Mouse (Mus musculus) hindbrain, embryonic 12.5 days (tissue): ENCODE results near the gene Trpv4. TPM values are rescaled to one million over a fixed set of nuclear protein-coding genes. Genes with fewer than 3 reads are reported as not detected.

Source experiments
- ATAC-seq: fragments of 200-750 bp; cut with Nextera tagmentation; 2 replicates; pipeline ENCODE4 v1.8.0; 2017; ENCODE audit warnings: moderate TSS enrichment; ENCODE audit not compliant: low FRiP score
- H3K27ac ChIP-seq: fragments of 300-500 bp; sonication (generic); 2 replicates; pipeline ENCODE4 v1.5.1; 2016; ENCODE audit warnings: mild to moderate bottlenecking
- H3K27me3 ChIP-seq: fragments of 300-500 bp; sonication (generic); 2 replicates; pipeline ENCODE4 v1.6.1; 2016; ENCODE audit warnings: mild to moderate bottlenecking
- H3K36me3 ChIP-seq: fragments of 300-500 bp; sonication (generic); 2 replicates; pipeline ENCODE4 v1.6.1; 2016; ENCODE audit warnings: mild to moderate bottlenecking
- H3K4me1 ChIP-seq: fragments of 300-500 bp; sonication (generic); 2 replicates; pipeline ENCODE4 v1.6.1; 2016
- H3K4me2 ChIP-seq: fragments of 300-500 bp; sonication (generic); replicated peaks from 2 replicates; pipeline ENCODE4 v1.6.1; 2016; ENCODE audit warnings: mild to moderate bottlenecking
- H3K4me3 ChIP-seq: fragments of 300-500 bp; sonication (generic); 2 replicates; pipeline ENCODE4 v1.5.1; 2016; ENCODE audit warnings: mild to moderate bottlenecking
- H3K9ac ChIP-seq: fragments of 300-500 bp; sonication (generic); 2 replicates; pipeline ENCODE4 v1.6.1; 2016; ENCODE audit warnings: mild to moderate bottlenecking, moderate library complexity
- H3K9me3 ChIP-seq: fragments of 300-500 bp; sonication (generic); replicated peaks from 2 replicates; pipeline ENCODE4 v1.6.1; 2016; ENCODE audit warnings: mild to moderate bottlenecking
- WGBS: fragments of 180-500 bp; shearing (Covaris S2); methylation state at CpG from one replicate; pipeline ENCODE4 v1.1.7; 2016; 5-methylcytosine and 5-hydroxymethylcytosine counted together
- polyA plus RNA-seq: library from polyadenylated mRNA; unstranded; fragments of >200 nt; fragmentation: Nextera tagmentation; extraction: Ambion mirVana; gene quantifications from 2 replicates; pipeline ENCODE4 v1.2.1, GENCODE M21; 2016

Gene Trpv4
- polyA plus RNA-seq, 1 experiment from 2014 or later = 1.3 TPM

DNA sequence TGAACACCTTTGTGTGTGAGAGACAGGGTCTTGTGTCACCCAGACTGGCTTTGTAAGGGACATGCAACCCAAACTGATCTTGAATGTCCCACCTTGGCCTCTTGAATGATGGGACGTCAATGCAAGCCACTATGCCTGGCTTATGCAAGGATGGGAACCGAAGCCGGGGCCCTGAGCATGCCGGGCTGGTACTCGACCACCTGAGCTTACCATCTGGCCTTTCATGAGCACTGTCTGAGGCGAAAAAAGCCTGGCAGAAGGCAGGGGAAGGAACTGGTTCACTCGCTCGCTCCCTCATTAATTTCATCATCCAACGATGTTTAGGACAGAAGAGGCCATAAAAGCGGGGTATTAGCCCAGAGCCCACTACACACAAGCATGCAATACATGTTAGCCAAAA, 17.4 kb downstream of the Trpv4 start:
- no peak overlapping the region; the same call in 1 of the 2 replicates for H3K9ac ChIP-seq
- H3K9me3 ChIP-seq = no peaks in the 10 kb centered on the region
- no peak overlapping the region for H3K4me2 ChIP-seq
- WGBS = 78% methylated on average over 10 of the region's 10 CpGs
- H3K27ac ChIP-seq = no peak overlapping the region
- H3K27me3 ChIP-seq = peaks cover 14% of the 10 kb centered on the region
- H3K36me3 ChIP-seq = no peaks in the 10 kb centered on the region
- ATAC-seq = no peak
- H3K4me3 ChIP-seq = no peak overlapping the region
- peaks cover 8% of the 10 kb centered on the region; the same call in 1 of the 2 replicates for H3K4me1 ChIP-seq

DNA sequence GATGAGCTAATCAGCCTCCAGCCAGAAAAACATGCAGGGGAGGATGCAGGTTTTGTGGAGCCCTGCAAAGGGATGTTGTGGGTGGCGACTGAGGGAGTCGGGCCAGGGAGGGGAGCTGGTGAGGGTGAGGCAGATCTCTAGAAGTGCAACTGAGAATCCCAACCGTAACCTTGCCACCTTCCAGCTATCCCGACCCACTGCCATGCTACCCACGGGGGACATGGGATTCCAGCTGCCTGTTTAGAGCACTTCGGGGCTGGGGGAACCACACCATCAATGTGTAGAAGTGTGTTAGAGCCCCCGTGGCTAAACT, 18.6 kb downstream of the Trpv4 start:
- Histone ChIP-seq H3K27me3 (peaks cover 16% of the 10 kb centered on the region), H3K4me2 (peak overlapping the region; percentile 46; the same call in 1 of the 2 replicates), H3K4me1 (peaks cover 5% of the 10 kb centered on the region; the same call in 1 of the 2 replicates), H3K9me3 (no peaks in the 10 kb centered on the region), H3K4me3 (no peak overlapping the region), H3K9ac (no peak overlapping the region), H3K36me3 (no peaks in the 10 kb centered on the region), H3K27ac (no peak overlapping the region)
- WGBS = 29% methylated on average over 7 of the region's 7 CpGs
- ATAC-seq = peak; percentile 47; the same call in 1 of the 2 replicates

DNA sequence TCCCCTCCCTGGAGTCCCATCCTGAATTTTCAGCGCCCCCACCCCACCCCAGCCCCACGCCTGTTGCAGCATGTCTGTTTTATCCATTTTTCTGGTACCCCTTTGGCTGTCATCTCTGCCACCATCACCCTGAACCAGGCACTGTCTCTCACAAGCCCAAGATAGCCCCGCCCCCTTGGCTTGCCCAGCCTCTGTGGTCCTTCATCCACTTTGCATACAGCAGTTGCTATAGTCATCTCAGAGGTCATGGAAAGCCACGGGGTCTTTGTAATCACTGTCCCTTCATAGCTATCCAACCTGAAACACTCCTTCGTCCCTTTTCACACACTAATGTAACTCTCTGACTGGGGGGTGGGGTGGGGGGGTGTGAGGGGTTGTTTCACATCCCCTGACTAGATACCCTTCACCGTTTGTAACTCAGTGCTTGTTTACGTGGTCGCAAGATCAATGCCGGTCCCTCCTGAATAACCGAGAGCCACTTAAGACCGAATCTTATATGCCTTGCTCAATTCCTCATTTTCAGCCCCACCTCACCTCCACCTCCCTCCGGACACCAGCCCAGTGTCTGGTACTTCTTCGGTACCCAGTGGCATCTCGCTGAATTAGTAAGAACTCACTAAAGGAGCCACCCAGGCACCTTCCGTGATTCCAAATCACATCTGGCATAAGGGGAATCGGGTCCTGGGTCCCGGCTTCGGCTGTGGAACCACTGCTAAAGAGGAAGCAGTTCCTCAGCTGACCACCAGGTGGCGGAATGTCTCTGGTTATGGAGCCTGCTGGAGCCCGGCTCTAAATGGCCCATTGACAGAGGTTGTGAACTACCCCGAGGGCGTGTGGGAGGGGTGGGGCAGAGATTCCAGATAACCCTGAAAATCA, 19.2 kb downstream of the Trpv4 start:
- no peak overlapping the region for H3K9ac ChIP-seq
- WGBS = 19% methylated on average over 22 of the region's 22 CpGs
- ATAC-seq = peak; percentile 82
- peak overlapping the region; percentile 46 for H3K4me2 ChIP-seq
- H3K27ac ChIP-seq = no peak overlapping the region
- peaks cover 5% of the 10 kb centered on the region; the same call in 1 of the 2 replicates for H3K4me1 ChIP-seq
- no peaks in the 10 kb centered on the region for H3K36me3 ChIP-seq
- H3K4me3 ChIP-seq = no peak overlapping the region
- peaks cover 16% of the 10 kb centered on the region for H3K27me3 ChIP-seq
- no peaks in the 10 kb centered on the region for H3K9me3 ChIP-seq

DNA sequence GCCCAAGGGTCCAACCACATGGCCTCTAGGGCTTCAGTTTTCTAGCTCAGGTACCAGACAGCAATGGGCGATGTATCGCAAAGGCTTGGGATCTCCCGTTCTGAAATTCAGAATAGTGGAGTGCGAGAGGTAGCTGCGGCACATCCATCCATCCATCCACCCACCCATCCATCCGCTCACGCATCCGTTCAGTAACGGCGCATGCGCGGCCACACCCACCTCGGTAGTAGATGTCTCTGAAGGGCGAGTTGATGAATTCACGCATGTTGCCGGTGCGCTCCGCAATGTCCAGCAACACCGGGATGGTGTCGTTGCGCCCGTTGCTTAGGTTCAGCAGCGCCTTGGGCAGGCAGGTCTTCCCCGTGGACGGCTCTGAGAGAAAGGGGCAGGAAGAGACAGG, 22.1 kb downstream of the Trpv4 start:
- no peak overlapping the region for H3K4me3 ChIP-seq
- H3K27ac ChIP-seq = no peak overlapping the region
- H3K4me2 ChIP-seq = no peak overlapping the region
- no peak for ATAC-seq
- WGBS = 82% methylated on average over 25 of the region's 25 CpGs
- H3K9me3 ChIP-seq = no peaks in the 10 kb centered on the region
- peaks cover 5% of the 10 kb centered on the region; the same call in 1 of the 2 replicates for H3K4me1 ChIP-seq
- H3K27me3 ChIP-seq = peaks cover 16% of the 10 kb centered on the region
- no peak overlapping the region for H3K9ac ChIP-seq
- H3K36me3 ChIP-seq = no peaks in the 10 kb centered on the region

DNA sequence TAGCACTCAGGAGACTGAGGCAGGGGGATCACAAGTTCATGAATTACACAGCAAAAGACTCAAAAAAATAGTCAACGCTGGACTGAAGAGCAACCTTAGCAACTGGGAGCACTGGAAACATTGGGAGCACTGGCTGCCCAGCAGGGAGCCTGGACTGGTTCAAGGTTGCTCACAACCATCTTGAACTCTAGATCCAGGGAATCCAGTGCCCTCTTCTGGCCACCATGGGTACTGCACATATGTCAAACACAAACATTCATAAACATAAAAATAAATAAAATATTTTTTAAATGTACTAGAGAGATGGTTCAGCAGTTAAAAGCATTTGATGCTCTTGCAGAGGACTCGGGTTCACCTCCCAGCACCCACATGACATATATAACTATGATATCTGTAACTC, 26.9 kb downstream of the Trpv4 start:
- H3K27me3 ChIP-seq = 0 out of 2 replicates have a peak, but pooled peaks cover 6% of the 10 kb centered on the region
- no peaks in the 10 kb centered on the region for H3K4me1 ChIP-seq
- no peaks in the 10 kb centered on the region for H3K36me3 ChIP-seq
- H3K9me3 ChIP-seq = no peaks in the 10 kb centered on the region
- no peak overlapping the region for H3K4me3 ChIP-seq
- H3K27ac ChIP-seq = no peak overlapping the region
- WGBS = 54% methylated on average over 2 of the region's 2 CpGs
- H3K4me2 ChIP-seq = no peak overlapping the region
- no peak overlapping the region for H3K9ac ChIP-seq
- ATAC-seq = no peak

DNA sequence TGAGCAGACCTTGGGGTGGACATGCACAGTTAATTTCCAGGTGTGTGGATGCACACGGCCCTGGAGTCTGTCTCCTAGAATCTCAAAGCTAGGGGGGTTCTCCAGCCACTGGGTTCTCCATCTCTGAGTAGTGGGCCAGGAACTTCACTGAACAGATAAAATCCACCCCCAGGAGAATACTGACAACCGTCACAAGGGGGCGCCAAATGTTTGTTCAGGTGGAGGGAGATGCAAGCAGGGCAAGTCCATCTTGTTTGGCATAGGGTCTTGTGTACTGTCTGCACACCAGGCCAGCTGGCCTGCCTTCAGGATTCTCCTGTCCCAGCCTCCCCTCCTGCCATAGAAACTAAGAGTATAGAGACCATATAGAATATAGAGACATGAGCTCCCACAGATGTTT, 32.6 kb downstream of the Trpv4 start:
- ATAC-seq = no peak
- Histone ChIP-seq H3K27me3 (peaks cover 12% of the 10 kb centered on the region; the same call in 1 of the 2 replicates), H3K36me3 (no peaks in the 10 kb centered on the region), H3K9me3 (no peaks in the 10 kb centered on the region), H3K4me3 (no peak overlapping the region), H3K9ac (no peak overlapping the region), H3K27ac (no peak overlapping the region), H3K4me2 (no peak overlapping the region), H3K4me1 (no peaks in the 10 kb centered on the region)
- 29% methylated on average over 3 of the region's 3 CpGs for WGBS

DNA sequence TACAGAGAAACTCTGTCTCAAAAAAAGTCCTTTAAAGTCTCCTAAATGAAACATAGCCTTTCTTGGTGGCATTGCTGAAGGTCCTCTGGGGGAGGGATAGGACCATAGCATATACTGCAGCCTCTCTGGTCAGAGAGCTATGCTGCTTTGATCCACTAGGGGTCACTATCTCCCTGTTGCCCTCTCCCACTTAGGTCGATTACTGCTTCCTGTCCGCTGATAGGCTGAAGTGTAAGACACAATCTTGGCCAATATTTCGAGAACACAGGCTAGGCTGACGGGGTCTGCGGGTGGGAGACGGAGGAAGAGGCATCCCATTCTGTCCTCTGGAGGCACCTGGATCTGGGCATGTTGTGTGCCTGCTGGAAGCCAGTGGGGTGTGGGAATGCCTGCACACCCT, 37.9 kb downstream of the Trpv4 start:
- Histone ChIP-seq H3K9ac (no peak overlapping the region), H3K4me3 (no peak overlapping the region), H3K36me3 (no peaks in the 10 kb centered on the region), H3K4me2 (no peak overlapping the region), H3K27me3 (peaks cover 8% of the 10 kb centered on the region; the same call in 1 of the 2 replicates), H3K27ac (no peak overlapping the region), H3K9me3 (no peaks in the 10 kb centered on the region), H3K4me1 (no peaks in the 10 kb centered on the region)
- 50% methylated on average over 6 of the region's 6 CpGs for WGBS
- no peak for ATAC-seq

DNA sequence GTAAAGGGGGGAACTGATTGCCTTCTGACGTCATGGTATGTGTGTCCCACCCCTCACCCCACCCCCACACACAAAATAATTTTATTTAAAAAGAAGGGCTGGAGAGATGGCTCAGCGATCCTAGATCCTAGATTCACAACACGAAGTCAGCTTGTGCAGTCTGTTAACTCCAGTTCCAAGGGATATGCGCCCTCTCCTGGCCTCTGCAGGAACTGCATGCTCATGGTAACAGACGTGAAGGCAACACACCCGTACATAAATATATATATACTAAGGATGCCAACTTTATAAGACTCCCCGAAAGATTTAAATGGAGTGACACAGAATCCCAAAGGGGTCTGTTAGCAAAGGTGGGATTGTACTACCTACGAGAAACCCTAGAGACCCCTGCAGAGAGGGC, 39.4 kb downstream of the Trpv4 start:
- H3K4me2 ChIP-seq = no peak overlapping the region
- no peaks in the 10 kb centered on the region for H3K4me1 ChIP-seq
- H3K4me3 ChIP-seq = no peak overlapping the region
- H3K9ac ChIP-seq = no peak overlapping the region
- no peaks in the 10 kb centered on the region for H3K9me3 ChIP-seq
- H3K27ac ChIP-seq = no peak overlapping the region
- ATAC-seq = no peak
- no peaks in the 10 kb centered on the region for H3K36me3 ChIP-seq
- 29% methylated on average over 8 of the region's 8 CpGs for WGBS
- peaks cover 8% of the 10 kb centered on the region; the same call in 1 of the 2 replicates for H3K27me3 ChIP-seq

DNA sequence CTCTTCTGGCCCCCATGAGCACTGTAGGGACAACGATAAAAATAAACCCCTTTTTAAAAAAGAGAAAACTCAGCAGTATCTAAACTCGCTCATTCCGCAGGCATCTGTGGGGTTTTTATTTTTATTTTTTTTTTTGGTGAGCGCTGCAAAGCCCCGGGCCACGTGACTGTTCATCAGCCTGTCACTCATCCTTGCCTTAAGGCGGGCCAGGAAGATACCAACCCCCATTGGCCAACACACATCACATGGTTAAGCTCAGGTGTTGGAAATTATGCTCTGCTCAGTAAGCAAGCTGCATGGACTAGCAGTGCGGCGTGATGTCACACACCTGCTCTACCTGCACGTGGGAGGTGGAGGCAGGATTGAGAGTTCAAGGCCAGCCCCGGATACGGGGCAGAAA, 40.4 kb downstream of the Trpv4 start:
- 76% methylated on average over 12 of the region's 12 CpGs for WGBS
- Histone ChIP-seq H3K36me3 (no peaks in the 10 kb centered on the region; the same call in 1 of the 2 replicates), H3K9me3 (no peaks in the 10 kb centered on the region), H3K4me3 (no peak overlapping the region), H3K4me2 (no peak overlapping the region), H3K4me1 (peaks cover 6% of the 10 kb centered on the region), H3K27ac (no peak overlapping the region), H3K9ac (no peak overlapping the region), H3K27me3 (peaks cover 8% of the 10 kb centered on the region; the same call in 1 of the 2 replicates)
- ATAC-seq = no peak

DNA sequence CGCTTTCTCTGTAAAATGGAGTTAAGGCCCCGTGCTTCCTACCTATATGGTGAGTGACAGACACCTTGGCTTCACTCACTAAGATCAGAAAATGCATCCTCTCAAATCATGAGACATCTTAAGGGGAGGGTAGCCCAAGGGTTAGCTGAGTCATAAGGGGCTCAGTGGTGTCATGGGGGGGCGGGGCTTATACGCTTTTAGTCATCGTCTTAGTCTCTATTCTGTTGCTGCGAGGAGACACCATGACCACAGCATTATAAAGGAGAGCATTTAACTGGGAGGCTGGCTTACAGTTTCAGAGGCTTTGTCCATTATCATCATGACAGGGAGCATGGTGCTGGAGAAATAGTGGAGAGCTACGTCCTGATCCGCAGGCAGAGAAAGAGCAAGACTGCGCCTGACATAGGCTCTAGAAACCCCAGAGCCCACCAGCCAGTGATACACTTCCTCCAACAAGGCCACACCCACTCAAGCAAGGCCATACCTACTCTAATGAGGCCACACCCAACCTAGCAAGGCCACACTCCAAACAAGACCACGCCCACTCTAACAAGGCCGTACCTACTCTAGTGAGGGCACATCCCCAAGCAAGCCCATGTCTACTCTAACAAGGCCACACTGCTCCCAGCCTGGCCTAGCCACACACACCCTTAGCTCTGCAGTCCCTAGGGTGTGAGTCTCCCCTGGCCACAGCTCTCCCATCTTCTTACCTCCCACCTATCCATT, 41.7 kb downstream of the Trpv4 start:
- H3K4me2 ChIP-seq = no peak overlapping the region
- H3K9ac ChIP-seq = no peak overlapping the region
- WGBS = 81% methylated on average over 11 of the region's 11 CpGs
- no peak overlapping the region for H3K27ac ChIP-seq
- peaks cover 8% of the 10 kb centered on the region for H3K36me3 ChIP-seq
- peaks cover 5% of the 10 kb centered on the region; the same call in 1 of the 2 replicates for H3K27me3 ChIP-seq
- peaks cover 8% of the 10 kb centered on the region for H3K4me1 ChIP-seq
- no peak overlapping the region for H3K4me3 ChIP-seq
- ATAC-seq = no peak
- H3K9me3 ChIP-seq = no peaks in the 10 kb centered on the region

DNA sequence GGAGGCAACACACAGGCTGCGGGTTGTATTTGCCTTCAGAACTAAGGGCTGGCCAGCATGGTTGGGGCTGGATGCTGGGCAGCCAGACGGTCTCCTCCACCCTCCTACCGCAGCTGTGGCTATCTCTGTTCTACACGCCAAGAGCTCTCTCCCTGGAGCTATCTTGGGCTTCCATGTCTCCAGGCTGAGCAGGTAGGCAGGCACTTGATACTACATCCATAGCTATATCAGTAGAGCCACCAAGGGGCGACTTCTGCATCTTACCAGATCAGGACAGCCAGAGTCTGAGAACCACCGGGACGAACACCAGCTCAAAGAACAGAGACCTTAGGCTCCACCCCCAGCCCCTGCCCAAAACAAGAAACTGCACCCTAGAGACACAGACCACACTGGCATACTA, 43.4 kb downstream of the Trpv4 start:
- H3K4me2 ChIP-seq = no peak overlapping the region
- WGBS = 70% methylated on average over 7 of the region's 7 CpGs

DNA sequence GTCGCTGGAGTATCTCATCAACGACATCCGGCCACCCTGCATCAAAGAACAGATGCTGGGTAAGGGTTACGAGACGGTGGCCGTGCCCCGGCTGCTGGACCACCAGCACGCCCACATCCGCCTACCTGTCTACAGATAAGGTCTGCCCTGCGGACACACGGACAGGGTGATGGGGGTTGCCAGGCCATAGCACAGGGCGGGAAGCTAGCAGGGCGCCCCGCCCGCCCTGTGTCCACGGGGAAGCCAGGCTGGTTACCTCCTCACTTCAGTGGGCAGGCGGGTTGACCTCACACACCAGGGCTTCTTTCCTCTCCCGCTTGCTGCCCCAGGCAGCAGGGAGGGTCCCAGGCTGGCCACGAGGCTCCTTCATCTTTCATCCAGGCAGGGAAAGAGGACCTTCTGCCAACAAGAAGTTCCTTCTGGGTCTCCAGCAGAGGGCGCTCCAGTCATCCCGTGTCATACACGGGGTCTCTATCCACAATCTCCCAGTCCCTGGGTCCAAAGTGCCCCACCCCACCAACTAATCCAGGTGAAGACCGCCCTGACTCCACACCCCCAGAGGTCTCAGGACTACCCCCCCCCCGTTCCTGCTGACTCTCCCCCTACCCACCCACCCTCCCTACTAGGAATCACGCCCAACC, 46.1 kb downstream of the Trpv4 start:
- Histone ChIP-seq H3K27ac (no peak overlapping the region), H3K4me2 (no peak overlapping the region), H3K27me3 (peaks cover 4% of the 10 kb centered on the region; the same call in 1 of the 2 replicates), H3K4me3 (no peak overlapping the region), H3K4me1 (peaks cover 34% of the 10 kb centered on the region), H3K9ac (no peak overlapping the region), H3K36me3 (peaks cover 17% of the 10 kb centered on the region), H3K9me3 (no peaks in the 10 kb centered on the region)
- ATAC-seq = no peak
- WGBS = 66% methylated on average over 25 of the region's 25 CpGs

More for the DNA sequence above, 43.4 kb downstream of the Trpv4 start:
- Histone ChIP-seq H3K9me3 (no peaks in the 10 kb centered on the region), H3K4me3 (no peak overlapping the region), H3K27me3 (peaks cover 4% of the 10 kb centered on the region; the same call in 1 of the 2 replicates), H3K27ac (no peak overlapping the region), H3K4me1 (peaks cover 12% of the 10 kb centered on the region), H3K9ac (no peak overlapping the region), H3K36me3 (peaks cover 17% of the 10 kb centered on the region)
- no peak for ATAC-seq
